Mouse (Mus musculus): ENCODE data around the gene Tomm70a. TPM values are rescaled to one million over a fixed set of nuclear protein-coding genes. Genes with fewer than 3 reads are reported as not detected.

The Tomm70a gene
- total and polyA plus RNA-seq, 3 experiments = 66.0 to 147 (median 91.1) TPM

GRCm38 (mm10) chr16:57177254-57177653, 55.8 kb downstream of the Tomm70a start:
- H3K27me3 ChIP-seq (ENCODE audit: insufficient read depth, low read length) = no peaks in the 10 kb centered on the region
- no peaks in the 10 kb centered on the region for H3K9me3 ChIP-seq (replicated peaks)
- H3K4me3 ChIP-seq (ENCODE audit: low read depth, low read length) = no peak overlapping the region
- no peak for TF ChIP-seq GATA2 (IDR thresholded peaks at IDR 0.05; ENCODE audit: borderline replicate concordance, low read depth, low read length)
- TF ChIP-seq GATA1 (IDR thresholded peaks at IDR 0.05; ENCODE audit: borderline replicate concordance, low read length) = no peak
- TF ChIP-seq CTCF (IDR thresholded peaks at IDR 0.05; ENCODE audit: low read depth, low read length) = peak; percentile 69
- TF ChIP-seq POLR2AphosphoS5 (IDR thresholded peaks at IDR 0.05; ENCODE audit: insufficient replicate concordance, low read depth, low read length) = no peak
- no peak for TF ChIP-seq TAL1 (conservative IDR thresholded peaks at IDR 0.05; ENCODE audit: low read depth, low read length)
- H3K4me1 ChIP-seq (ENCODE audit: insufficient read depth, low read depth, low read length) = peaks cover 5% of the 10 kb centered on the region
- ATAC-seq (ENCODE audit: extremely low read depth, insufficient number of reproducible peaks, low FRiP score, poor library complexity, severe bottlenecking) = no peak
- DNase-seq (ENCODE audit: low spot score) = peak; percentile 22
- H3K36me3 ChIP-seq (replicated peaks) = peaks cover 64% of the 10 kb centered on the region

- H3K36me3 ChIP-seq (replicated peaks) = peaks cover 64% of the 10 kb centered on the region
- no peak for ATAC-seq (ENCODE audit: extremely low read depth, insufficient number of reproducible peaks, low FRiP score, poor library complexity, severe bottlenecking)
- H3K4me3 ChIP-seq (ENCODE audit: low read depth, low read length) = no peak overlapping the region
- no peaks in the 10 kb centered on the region for H3K9me3 ChIP-seq (replicated peaks)
- no peak for TF ChIP-seq GATA2 (IDR thresholded peaks at IDR 0.05; ENCODE audit: borderline replicate concordance, low read depth, low read length)
- no peak for TF ChIP-seq GATA1 (IDR thresholded peaks at IDR 0.05; ENCODE audit: borderline replicate concordance, low read length)
- TF ChIP-seq POLR2AphosphoS5 (IDR thresholded peaks at IDR 0.05; ENCODE audit: insufficient replicate concordance, low read depth, low read length) = no peak
- TF ChIP-seq TAL1 (conservative IDR thresholded peaks at IDR 0.05; ENCODE audit: low read depth, low read length) = no peak
- TF ChIP-seq CTCF (IDR thresholded peaks at IDR 0.05; ENCODE audit: low read depth, low read length) = no peak
- peaks cover 5% of the 10 kb centered on the region for H3K4me1 ChIP-seq (ENCODE audit: insufficient read depth, low read depth, low read length)
- no peak for DNase-seq (ENCODE audit: low spot score)
- H3K27me3 ChIP-seq (ENCODE audit: insufficient read depth, low read length) = no peaks in the 10 kb centered on the region
These were observed 56.2 kb downstream of the Tomm70a start for GRCm38 (mm10) chr16:57177664-57178063.

- Histone ChIP-seq H3K4me3 (ENCODE audit: low read depth, low read length) (no peak overlapping the region), H3K36me3 (replicated peaks) (peaks cover 68% of the 10 kb centered on the region), H3K9me3 (replicated peaks) (no peaks in the 10 kb centered on the region), H3K27me3 (ENCODE audit: insufficient read depth, low read length) (no peaks in the 10 kb centered on the region), H3K4me1 (ENCODE audit: insufficient read depth, low read depth, low read length) (peaks cover 6% of the 10 kb centered on the region)
- ATAC-seq (ENCODE audit: extremely low read depth, insufficient number of reproducible peaks, low FRiP score, poor library complexity, severe bottlenecking) (no peak), DNase-seq (ENCODE audit: low spot score) (no peak)
- TF ChIP-seq TAL1 (conservative IDR thresholded peaks at IDR 0.05; ENCODE audit: low read depth, low read length) (no peak), GATA2 (IDR thresholded peaks at IDR 0.05; ENCODE audit: borderline replicate concordance, low read depth, low read length) (no peak), CTCF (IDR thresholded peaks at IDR 0.05; ENCODE audit: low read depth, low read length) (no peak), GATA1 (IDR thresholded peaks at IDR 0.05; ENCODE audit: borderline replicate concordance, low read length) (no peak), POLR2AphosphoS5 (IDR thresholded peaks at IDR 0.05; ENCODE audit: insufficient replicate concordance, low read depth, low read length) (no peak)
These were observed 59.7 kb downstream of the Tomm70a start for GRCm38 (mm10) chr16:57181180-57181579.

- peaks cover 63% of the 10 kb centered on the region for H3K36me3 ChIP-seq (replicated peaks)
- ATAC-seq (ENCODE audit: extremely low read depth, insufficient number of reproducible peaks, low FRiP score, poor library complexity, severe bottlenecking) (no peak), DNase-seq (ENCODE audit: low spot score) (no peak)
- TF ChIP-seq GATA2 (IDR thresholded peaks at IDR 0.05; ENCODE audit: borderline replicate concordance, low read depth, low read length) (no peak), CTCF (IDR thresholded peaks at IDR 0.05; ENCODE audit: low read depth, low read length) (no peak), GATA1 (IDR thresholded peaks at IDR 0.05; ENCODE audit: borderline replicate concordance, low read length) (no peak), TAL1 (conservative IDR thresholded peaks at IDR 0.05; ENCODE audit: low read depth, low read length) (no peak), POLR2AphosphoS5 (IDR thresholded peaks at IDR 0.05; ENCODE audit: insufficient replicate concordance, low read depth, low read length) (no peak)
- 0 out of 2 replicates have a peak, but pooled peaks cover 3% of the 10 kb centered on the region for H3K4me1 ChIP-seq (ENCODE audit: insufficient read depth, low read depth, low read length)
- no peak overlapping the region for H3K4me3 ChIP-seq (ENCODE audit: low read depth, low read length)
- H3K27me3 ChIP-seq (ENCODE audit: insufficient read depth, low read length) = no peaks in the 10 kb centered on the region
- no peaks in the 10 kb centered on the region for H3K9me3 ChIP-seq (replicated peaks)
These were observed 60.5 kb downstream of the Tomm70a start for GRCm38 (mm10) chr16:57182037-57182436.

- no peaks in the 10 kb centered on the region for H3K27me3 ChIP-seq (ENCODE audit: insufficient read depth, low read length)
- H3K36me3 ChIP-seq (replicated peaks) = peaks cover 57% of the 10 kb centered on the region
- ATAC-seq (ENCODE audit: extremely low read depth, insufficient number of reproducible peaks, low FRiP score, poor library complexity, severe bottlenecking) = no peak
- H3K9me3 ChIP-seq (replicated peaks) = no peaks in the 10 kb centered on the region
- peaks cover 5% of the 10 kb centered on the region for H3K4me1 ChIP-seq (ENCODE audit: insufficient read depth, low read depth, low read length)
- DNase-seq (ENCODE audit: low spot score) = no peak
- no peak overlapping the region for H3K4me3 ChIP-seq (ENCODE audit: low read depth, low read length)
- TF ChIP-seq TAL1 (conservative IDR thresholded peaks at IDR 0.05; ENCODE audit: low read depth, low read length) (no peak), CTCF (IDR thresholded peaks at IDR 0.05; ENCODE audit: low read depth, low read length) (no peak), GATA1 (IDR thresholded peaks at IDR 0.05; ENCODE audit: borderline replicate concordance, low read length) (no peak), POLR2AphosphoS5 (IDR thresholded peaks at IDR 0.05; ENCODE audit: insufficient replicate concordance, low read depth, low read length) (no peak), GATA2 (IDR thresholded peaks at IDR 0.05; ENCODE audit: borderline replicate concordance, low read depth, low read length) (no peak)
These were observed 65.1 kb downstream of the Tomm70a start for GRCm38 (mm10) chr16:57186618-57187017.

- DNase-seq (ENCODE audit: low spot score) (no peak), ATAC-seq (ENCODE audit: extremely low read depth, insufficient number of reproducible peaks, low FRiP score, poor library complexity, severe bottlenecking) (peak; percentile 78)
- Histone ChIP-seq H3K27me3 (ENCODE audit: insufficient read depth, low read length) (no peaks in the 10 kb centered on the region), H3K4me3 (ENCODE audit: low read depth, low read length) (no peak overlapping the region), H3K36me3 (replicated peaks) (peaks cover 43% of the 10 kb centered on the region), H3K4me1 (ENCODE audit: insufficient read depth, low read depth, low read length) (peaks cover 2% of the 10 kb centered on the region), H3K9me3 (replicated peaks) (no peaks in the 10 kb centered on the region)
- TF ChIP-seq GATA1 (IDR thresholded peaks at IDR 0.05; ENCODE audit: borderline replicate concordance, low read length) (no peak), TAL1 (conservative IDR thresholded peaks at IDR 0.05; ENCODE audit: low read depth, low read length) (no peak), CTCF (IDR thresholded peaks at IDR 0.05; ENCODE audit: low read depth, low read length) (no peak), POLR2AphosphoS5 (IDR thresholded peaks at IDR 0.05; ENCODE audit: insufficient replicate concordance, low read depth, low read length) (no peak), GATA2 (IDR thresholded peaks at IDR 0.05; ENCODE audit: borderline replicate concordance, low read depth, low read length) (no peak)
These were observed 68.0 kb downstream of the Tomm70a start for GRCm38 (mm10) chr16:57189493-57189892.
